Mouse (Mus musculus) ES-Bruce4 (cell line): ENCODE data around the gene Shroom3.

Experiments
- CTCF ChIP-seq: IDR thresholded peaks from one replicate; pipeline ENCODE4 v1.8.1; 2011; ENCODE audit warnings: low read depth, low read length
- POLR2A ChIP-seq: IDR thresholded peaks from one replicate; pipeline ENCODE4 v1.8.1; 2011; ENCODE audit warnings: low read length; ENCODE audit not compliant: insufficient read depth

DNA sequence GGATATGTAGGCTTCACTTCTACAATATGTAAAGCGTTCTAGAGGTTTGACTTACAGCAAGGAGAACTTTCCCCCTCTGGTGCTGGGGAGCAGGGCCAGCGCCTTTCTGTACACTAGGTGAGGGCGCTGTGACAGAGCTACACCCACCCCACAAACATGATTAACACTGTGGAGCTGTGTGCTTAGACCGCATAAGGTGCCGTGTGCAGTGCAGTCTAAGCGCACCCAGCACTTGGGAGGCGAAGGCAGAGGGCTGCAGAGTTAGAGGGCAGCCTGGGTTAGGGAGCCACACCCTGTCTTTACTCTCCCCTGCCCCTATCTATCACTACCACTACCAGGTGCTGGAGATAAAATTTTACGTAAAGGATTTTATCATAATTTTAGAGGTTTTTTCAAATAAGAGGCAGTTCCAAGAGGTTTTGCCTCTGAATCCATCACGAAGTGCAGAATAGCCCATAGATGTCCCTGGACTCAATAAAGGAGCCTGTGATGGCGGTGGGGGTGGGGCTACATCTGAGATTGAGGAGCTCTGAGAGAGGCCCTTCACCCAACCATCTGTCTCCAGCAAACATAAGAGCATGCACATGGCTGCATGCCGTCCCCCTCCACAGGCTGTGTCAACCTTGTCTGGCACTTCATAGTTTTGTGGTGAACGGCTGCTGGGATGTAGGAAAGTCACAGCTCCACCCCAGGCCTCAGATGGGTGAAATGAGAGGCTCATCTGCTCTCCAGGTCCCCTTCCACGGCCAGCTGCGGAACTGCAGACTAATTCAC is 265.9 kb downstream of the Shroom3 start:
- TF ChIP-seq POLR2A (no peak), CTCF (no peak)
